Mouse (Mus musculus): ENCODE measurements around the gene Rgs6. TPM values are rescaled to one million over a fixed set of nuclear protein-coding genes. Genes with fewer than 3 reads are reported as not detected.

Gene Rgs6
- total RNA-seq, 2 experiments from 2014 or later = 9.9 to 10.5 TPM

DNA sequence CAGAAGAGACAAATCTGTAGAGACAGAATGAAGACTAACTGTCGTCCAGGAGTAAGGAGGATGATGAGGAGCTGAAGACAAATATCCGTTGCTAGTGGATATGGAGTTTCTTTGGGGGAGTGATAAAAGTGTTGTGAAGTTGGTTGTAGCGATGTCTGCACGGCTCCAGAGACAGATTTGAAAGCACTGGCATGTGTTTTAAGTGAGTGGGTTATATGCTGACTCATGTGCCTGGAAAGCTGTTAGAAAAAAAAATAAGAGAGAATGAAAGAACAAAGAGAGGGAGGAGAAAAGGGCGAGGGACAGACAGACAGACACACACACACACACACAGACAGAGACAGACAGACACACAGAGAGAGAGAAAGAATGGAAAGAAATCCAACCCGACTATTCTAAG is 580.2 kb downstream of the Rgs6 start:
- DNase-seq (ENCODE audit: low spot score in 2 of 2) = peak in 1 of 2 experiments; percentile 80

GRCm38 (mm10) chr12:83169495-83170209 is 581.6 kb downstream of the Rgs6 start:
- DNase-seq (ENCODE audit: low spot score in 2 of 2) = peak; percentile 62 to 81

DNA sequence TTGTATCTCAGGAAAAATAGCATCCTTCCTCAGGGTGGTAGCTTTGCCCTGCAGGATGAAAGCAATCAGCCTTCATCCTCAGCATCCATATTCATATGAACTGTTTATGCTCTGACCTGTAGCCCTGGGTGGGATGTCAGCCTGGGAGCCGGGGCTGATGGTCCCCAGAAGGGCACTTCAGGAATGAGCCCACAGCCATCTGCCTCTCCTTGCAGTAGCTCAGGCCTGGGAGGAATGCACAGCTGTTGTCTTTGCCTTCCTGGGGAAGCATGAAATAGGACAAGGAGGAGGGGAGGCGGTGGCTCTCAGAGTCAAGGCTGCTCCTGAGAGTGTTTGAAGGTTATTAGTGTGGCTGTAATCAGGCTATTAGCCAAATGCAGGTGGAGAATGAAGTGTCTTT is 590.7 kb downstream of the Rgs6 start:
- DNase-seq (ENCODE audit: low spot score in 2 of 2) = peak in 1 of 2 experiments; percentile 19

DNA sequence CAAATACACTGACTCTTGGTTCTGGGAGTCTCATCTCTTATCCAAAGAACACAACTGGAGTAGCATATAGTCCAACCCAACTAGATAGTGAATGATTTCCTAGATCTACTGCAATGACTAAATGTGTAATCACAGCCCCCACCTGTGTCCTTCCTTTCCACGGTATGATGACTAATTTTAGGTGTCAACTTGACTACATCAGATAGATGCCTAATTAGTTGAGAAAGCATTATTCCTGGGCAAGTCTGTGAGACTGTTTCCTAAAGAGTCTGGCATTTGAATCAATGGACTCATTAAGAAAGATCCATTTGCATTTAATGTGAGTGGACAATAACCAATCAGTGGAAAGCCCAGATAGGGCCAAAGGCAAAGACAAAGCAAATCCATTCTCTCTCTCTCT is 591.8 kb downstream of the Rgs6 start:
- DNase-seq (ENCODE audit: low spot score in 2 of 2) = no peak

- no peak for DNase-seq (ENCODE audit: low spot score in 2 of 2)
These were observed 592.5 kb downstream of the Rgs6 start for GRCm38 (mm10) chr12:83180561-83180960.

DNA sequence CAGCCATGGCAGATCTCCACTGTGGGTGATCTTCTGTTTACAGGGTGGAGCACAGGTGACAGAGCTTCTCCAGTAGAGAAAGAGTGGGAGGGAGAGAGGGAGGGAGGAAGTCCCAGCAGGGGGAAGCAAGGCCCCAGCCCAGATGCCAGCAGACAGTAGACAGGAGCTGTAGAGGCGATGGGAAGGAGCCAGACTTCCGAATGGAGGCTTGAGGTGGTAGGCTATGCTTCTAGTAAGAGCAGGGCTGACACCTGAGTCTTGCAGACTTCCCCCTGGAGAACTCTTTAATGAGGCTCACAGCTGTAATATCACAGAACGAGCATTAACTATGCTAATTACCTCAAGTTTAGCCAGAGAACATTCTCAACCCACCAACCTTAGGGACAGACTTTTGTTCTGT is 613.6 kb downstream of the Rgs6 start:
- DNase-seq (ENCODE audit: low spot score in 2 of 2) = no peak

DNA sequence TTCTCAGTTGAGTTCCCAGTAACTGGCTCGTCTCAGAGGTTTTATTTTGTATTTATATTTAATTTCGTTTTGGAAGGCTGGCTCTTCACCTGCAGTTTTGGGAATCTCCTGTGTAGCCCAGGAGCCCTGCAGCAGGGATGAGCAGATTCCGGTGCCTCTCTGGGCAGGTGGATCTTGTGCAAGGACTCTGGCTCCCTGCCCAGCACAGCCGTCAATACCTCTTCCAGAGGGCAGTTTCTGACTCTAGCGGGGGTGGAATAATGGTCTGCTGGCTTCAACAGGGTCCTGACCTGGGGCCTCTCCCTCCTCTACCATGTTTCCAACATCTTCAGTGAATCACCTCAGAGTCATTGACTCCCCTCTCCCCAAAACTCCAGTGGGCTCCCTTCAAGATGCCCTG is 616.3 kb downstream of the Rgs6 start:
- no peak for DNase-seq (ENCODE audit: low spot score in 2 of 2)

GRCm38 (mm10) chr12:83206866-83207265 is 618.8 kb downstream of the Rgs6 start:
- DNase-seq (ENCODE audit: low spot score in 2 of 2) = no peak

DNA sequence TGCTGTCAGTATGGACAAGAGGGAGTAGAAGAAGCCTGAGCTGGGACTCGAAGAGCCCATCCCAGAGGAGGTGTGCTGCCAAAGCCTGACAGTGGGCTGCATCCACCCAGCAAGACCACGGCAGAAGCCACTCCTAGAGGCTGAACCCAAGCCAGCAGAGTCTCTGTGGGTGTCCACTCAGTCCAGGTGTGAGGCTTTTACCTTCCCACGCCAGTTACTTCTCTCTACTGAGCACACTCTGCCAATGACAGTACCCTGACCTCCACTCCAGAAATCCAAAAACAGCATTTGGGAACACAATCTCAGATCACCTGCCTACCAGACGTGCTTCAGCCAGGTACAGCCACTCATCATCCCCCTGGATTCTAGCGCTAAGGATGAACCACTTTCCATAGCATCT is 619.4 kb downstream of the Rgs6 start:
- DNase-seq (ENCODE audit: low spot score in 2 of 2) = no peak

GRCm38 (mm10) chr12:83208011-83208410 is 619.9 kb downstream of the Rgs6 start:
- DNase-seq (ENCODE audit: low spot score in 2 of 2) = peak in 1 of 2 experiments; percentile 28

- no peak for DNase-seq (ENCODE audit: low spot score in 2 of 2)
These were observed 620.7 kb downstream of the Rgs6 start for GRCm38 (mm10) chr12:83208841-83209240.

DNA sequence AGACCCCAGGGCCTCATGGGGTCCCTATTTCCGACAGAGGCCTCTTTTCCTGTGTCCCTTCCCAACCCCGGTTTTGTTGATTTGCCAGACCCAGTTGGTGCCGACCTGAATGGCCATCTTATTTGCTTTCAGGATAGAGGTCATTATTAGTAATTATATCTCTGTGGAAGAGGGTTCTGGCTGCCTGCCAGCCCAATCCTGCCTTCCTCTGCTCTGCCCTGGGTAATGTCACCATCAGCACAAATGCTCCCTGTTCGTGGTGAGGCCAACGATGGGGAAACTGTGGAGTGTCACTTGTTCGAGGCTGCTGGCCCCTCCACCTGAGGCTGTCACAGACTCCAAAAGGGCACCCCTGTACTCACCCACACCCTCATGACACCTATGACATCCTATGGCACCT is 621.4 kb downstream of the Rgs6 start:
- no peak for DNase-seq (ENCODE audit: low spot score in 2 of 2)

DNA sequence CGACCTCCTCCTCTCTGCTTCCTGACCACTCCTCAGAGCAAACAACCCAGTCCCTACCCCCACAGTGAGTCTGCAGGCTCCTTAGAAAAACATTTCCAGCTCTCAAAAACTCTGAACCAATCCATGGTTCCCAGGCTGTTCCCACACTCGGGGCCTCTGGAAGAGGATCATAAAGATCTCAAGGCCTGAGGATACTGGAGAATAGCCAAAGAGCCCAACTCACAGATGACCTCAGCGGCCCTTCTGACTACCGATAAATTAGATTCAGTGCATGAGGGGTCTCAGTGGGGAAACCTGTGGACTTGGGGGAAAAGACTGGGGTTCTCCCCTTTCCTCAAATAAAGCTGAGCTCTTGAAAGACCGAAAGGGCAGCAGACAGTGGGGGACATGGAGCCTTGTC is 622.2 kb downstream of the Rgs6 start:
- no peak for DNase-seq (ENCODE audit: low spot score in 2 of 2)

DNA sequence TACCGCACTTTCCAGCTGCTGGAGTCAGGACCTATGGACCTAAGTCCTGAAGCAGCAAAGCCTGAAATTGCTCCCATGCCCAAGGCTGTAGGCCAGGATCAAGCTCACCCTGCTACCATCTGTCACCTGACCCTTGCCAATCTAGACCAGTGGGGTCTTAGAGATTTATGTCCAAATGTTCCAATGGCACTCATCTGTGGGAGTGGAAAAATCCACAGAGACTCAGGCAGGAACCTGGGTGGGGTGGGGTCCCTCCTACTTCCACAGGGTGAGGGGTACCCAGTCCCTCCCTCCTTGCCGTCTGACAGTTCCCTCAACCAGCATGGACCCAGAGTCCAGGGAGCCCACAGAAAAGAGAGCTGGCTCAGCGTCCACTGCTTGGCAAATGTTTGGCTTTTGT is 622.6 kb downstream of the Rgs6 start:
- no peak for DNase-seq (ENCODE audit: low spot score in 2 of 2)

DNA sequence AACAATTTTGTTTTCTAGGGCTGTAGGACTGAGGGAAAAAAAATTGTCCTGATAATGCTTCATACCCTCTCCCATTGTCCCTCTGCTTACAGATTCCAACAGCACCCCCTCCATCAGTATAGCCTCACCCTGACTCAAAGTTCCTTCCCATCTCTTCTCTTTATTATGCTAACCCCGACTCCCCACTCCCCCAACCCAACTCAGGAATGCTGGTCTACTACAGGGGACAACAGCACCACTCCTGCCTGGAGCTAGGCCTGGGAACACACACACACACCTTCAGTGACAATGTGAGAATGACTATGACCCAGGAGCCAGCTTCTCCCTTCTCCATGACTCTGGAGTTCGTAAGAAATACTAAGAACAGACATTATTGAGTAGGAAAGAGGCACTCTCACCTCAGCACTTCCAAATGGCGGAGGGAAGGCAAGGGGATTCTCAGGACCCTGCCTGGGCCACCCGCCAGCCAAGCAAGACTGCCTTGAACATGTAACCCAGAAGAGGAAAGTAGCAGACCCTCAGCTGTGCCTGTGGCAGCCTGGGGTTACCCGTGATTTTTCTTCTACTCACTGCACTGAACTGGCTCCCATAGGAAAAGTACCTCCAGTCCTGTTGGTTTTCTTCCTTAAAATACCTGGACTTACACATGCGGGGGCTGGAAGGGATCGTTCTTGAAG is 623.2 kb downstream of the Rgs6 start:
- DNase-seq (ENCODE audit: low spot score in 2 of 2) = no peak

Measured in layer of hippocampus, adult 18-20 months (tissue).